Mouse (Mus musculus) midbrain, embryonic 11.5 days (tissue): ENCODE measurements at regions not wholly inside any gene's neighbourhood (a gene's known extent, or its start where the extent isn't known, plus 50 kb on each side); places are given as distances from the start of the nearest gene placed in this dataset.

Experiments
- ATAC-seq: fragments of 200-750 bp; cut with Nextera tagmentation; 2 replicates; pipeline ENCODE4 v1.8.0; 2017; ENCODE audit warnings: moderate TSS enrichment, moderate library complexity; ENCODE audit not compliant: low FRiP score
- DNase-seq: peaks from one replicate; pipeline ENCODE4 v3.0.0; 2015; ENCODE audit warnings: low spot score; ENCODE audit errors: missing footprints
- H3K27ac ChIP-seq: fragments of 300-500 bp; sonication (generic); 2 replicates; pipeline ENCODE4 v1.5.1; 2014; ENCODE audit warnings: low read depth, low read length
- H3K27me3 ChIP-seq: fragments of 300-500 bp; sonication (generic); 2 replicates; pipeline ENCODE4 v1.6.1; 2014; ENCODE audit warnings: mild to moderate bottlenecking, low read length, moderate library complexity, mixed read lengths; ENCODE audit not compliant: control insufficient read depth, insufficient read depth
- H3K36me3 ChIP-seq: fragments of 300-500 bp; sonication (generic); 2 replicates; pipeline ENCODE4 v1.6.1; 2014; ENCODE audit warnings: mild to moderate bottlenecking, low read length, moderate library complexity, mixed read lengths; ENCODE audit not compliant: control insufficient read depth, insufficient read depth
- H3K4me1 ChIP-seq: fragments of 300-500 bp; sonication (generic); 2 replicates; pipeline ENCODE4 v1.6.1; 2014; ENCODE audit warnings: low read length; ENCODE audit not compliant: control insufficient read depth, insufficient read depth
- H3K4me2 ChIP-seq: fragments of 300-500 bp; sonication (generic); 2 replicates; pipeline ENCODE4 v1.6.1; 2014; ENCODE audit warnings: mild to moderate bottlenecking, moderate library complexity
- H3K4me3 ChIP-seq: fragments of 300-500 bp; sonication (generic); 2 replicates; pipeline ENCODE4 v1.5.1; 2014; ENCODE audit warnings: low read depth, low read length
- H3K9ac ChIP-seq: fragments of 300-500 bp; sonication (generic); 2 replicates; pipeline ENCODE4 v1.6.1; 2014; ENCODE audit warnings: low read length
- H3K9me3 ChIP-seq: fragments of 300-500 bp; sonication (generic); 2 replicates; pipeline ENCODE4 v1.6.1; 2016; ENCODE audit warnings: low read length; ENCODE audit not compliant: control insufficient read depth
- WGBS: fragments of 180-500 bp; shearing (Covaris S2); extraction: QIAGEN DNeasy Blood & Tissue Kit; methylation state at CpG from one replicate; pipeline ENCODE4 v1.1.7; 2014; 5-methylcytosine and 5-hydroxymethylcytosine counted together

DNA sequence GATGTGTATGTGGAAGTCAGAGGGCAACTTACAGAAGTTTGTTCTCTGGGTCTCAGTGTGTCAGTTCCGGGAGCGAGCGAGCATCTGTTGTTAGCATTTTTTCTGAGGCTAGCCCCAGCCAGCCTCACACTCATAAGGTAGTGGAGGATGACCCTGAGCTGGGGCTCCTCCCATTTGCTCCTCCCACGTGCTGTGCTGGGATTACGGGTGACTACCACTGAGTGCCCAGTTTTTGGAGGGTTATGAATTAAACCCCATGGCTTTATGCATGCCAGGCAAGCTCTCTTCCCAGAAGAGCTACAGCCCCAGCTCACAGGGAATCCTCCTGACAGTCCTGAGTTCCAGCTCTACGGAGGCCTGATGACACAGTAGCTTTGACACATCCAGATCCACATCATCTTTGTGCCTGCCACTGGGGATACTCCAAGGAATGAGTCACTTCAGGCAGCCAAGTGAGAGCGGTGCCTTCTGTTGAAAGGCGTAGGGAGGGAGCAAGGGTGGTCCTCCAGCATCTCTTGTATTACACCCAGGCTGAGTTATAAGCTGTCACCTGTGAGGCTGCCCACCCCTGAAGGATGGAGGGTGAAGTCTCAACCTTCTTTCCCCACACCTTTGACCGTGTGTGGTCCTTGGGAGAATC is 97.8 kb upstream of the Parp11 start:
- no peak for ATAC-seq

GRCm38 (mm10) chr6:127349479-127350110 is 97.0 kb upstream of the Parp11 start:
- Histone ChIP-seq H3K36me3 (no peaks in the 10 kb centered on the region), H3K27me3 (no peaks in the 10 kb centered on the region; the same call in 1 of the 2 replicates), H3K4me3 (no peak overlapping the region), H3K9ac (0 out of 2 replicates have a peak overlapping the region, but pooled peaks have one; percentile 13), H3K4me1 (peaks cover 6% of the 10 kb centered on the region; the same call in 1 of the 2 replicates), H3K27ac (no peak overlapping the region; the same call in 1 of the 2 replicates), H3K9me3 (no peaks in the 10 kb centered on the region), H3K4me2 (no peak overlapping the region)
- DNase-seq (no peak), ATAC-seq (peak; percentile 48; the same call in 1 of the 2 replicates)
- WGBS = 50% methylated on average over 12 of the region's 12 CpGs

More for the DNA sequence above, 97.8 kb upstream of the Parp11 start:
- H3K4me2 ChIP-seq = no peak overlapping the region
- H3K27me3 ChIP-seq = no peaks in the 10 kb centered on the region; the same call in 1 of the 2 replicates
- H3K9me3 ChIP-seq = no peaks in the 10 kb centered on the region
- H3K4me1 ChIP-seq = peaks cover 6% of the 10 kb centered on the region; the same call in 1 of the 2 replicates
- DNase-seq = no peak
- 85% methylated on average over 9 of the region's 9 CpGs for WGBS
- no peak overlapping the region for H3K27ac ChIP-seq
- no peak overlapping the region for H3K4me3 ChIP-seq
- no peak overlapping the region for H3K9ac ChIP-seq
- H3K36me3 ChIP-seq = no peaks in the 10 kb centered on the region

DNA sequence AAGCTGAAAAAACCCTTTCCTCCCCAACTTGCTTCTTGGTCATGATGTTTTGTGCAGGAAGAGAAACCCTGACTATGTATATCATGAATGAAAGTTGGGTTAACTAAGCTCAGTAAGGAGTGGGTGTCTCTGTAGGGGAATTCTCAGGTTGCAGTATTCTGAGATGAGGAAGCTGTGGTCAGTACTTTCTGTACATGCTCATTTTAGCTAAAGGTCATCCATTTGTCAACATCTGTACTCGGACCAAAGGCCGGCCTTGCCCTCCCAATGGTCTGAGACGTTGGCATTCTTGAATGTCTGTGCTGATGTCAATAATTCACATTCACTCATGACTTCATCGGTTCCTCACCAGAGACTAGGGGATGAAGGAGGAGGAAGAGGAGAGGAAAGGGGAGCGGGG is 94.9 kb upstream of the Parp11 start:
- Histone ChIP-seq H3K9ac (no peak overlapping the region), H3K4me3 (no peak overlapping the region), H3K27me3 (no peaks in the 10 kb centered on the region), H3K36me3 (no peaks in the 10 kb centered on the region), H3K9me3 (no peaks in the 10 kb centered on the region), H3K27ac (no peak overlapping the region), H3K4me2 (no peak overlapping the region), H3K4me1 (peaks cover 6% of the 10 kb centered on the region; the same call in 1 of the 2 replicates)
- 93% methylated on average over 5 of the region's 5 CpGs for WGBS
- no peak for ATAC-seq
- DNase-seq = no peak

DNA sequence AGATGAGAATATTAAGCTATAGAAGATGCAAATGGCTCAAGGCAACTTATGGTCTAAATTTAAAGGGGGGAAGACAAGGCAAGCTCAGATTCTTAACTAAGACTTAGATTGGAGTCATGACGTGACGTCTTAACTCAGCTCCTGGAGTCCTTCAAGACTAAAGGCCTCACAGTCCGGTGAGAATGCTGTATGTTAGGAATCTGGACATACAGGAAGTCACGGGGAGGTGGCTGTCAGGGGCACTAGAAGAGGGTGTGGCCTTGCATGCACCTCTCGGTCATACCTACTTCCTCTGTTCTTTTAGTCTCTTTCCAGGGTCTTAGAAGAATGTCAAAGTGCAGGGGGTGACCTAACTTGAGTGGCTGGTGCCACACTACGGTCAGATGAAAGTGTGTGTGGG is 91.5 kb upstream of the Parp11 start:
- no peaks in the 10 kb centered on the region for H3K9me3 ChIP-seq
- 86% methylated on average over 6 of the region's 6 CpGs for WGBS
- H3K9ac ChIP-seq = no peak overlapping the region
- no peak overlapping the region for H3K27ac ChIP-seq
- no peaks in the 10 kb centered on the region for H3K36me3 ChIP-seq
- DNase-seq (no peak), ATAC-seq (no peak)
- H3K4me3 ChIP-seq = no peak overlapping the region
- peaks cover 16% of the 10 kb centered on the region for H3K4me1 ChIP-seq
- no peaks in the 10 kb centered on the region; the same call in 1 of the 2 replicates for H3K27me3 ChIP-seq
- no peak overlapping the region for H3K4me2 ChIP-seq

- 82% methylated on average over 8 of the region's 8 CpGs for WGBS
- Histone ChIP-seq H3K27ac (no peak overlapping the region), H3K9ac (no peak overlapping the region)
These were observed 90.2 kb upstream of the Parp11 start for GRCm38 (mm10) chr6:127356442-127356841.

DNA sequence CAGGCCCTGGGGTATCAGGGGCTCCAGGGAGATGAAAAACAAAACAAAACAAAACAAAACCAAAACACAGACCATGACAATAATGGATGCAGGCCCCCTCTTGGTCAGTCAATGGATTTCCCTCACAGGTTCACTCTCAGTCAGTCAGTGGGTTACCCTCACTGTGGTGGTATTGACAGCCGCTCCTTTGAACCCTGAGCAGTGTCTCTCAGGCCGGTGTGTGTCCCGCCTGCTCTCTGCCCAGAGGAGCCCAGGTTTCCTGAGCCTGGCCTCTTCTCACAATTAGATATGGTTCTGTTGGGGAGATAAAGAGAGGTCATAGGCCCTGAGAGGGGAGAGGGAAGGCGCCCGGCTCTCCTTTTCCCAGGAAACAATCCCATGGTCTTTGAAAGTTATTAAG is 87.8 kb upstream of the Parp11 start:
- H3K27ac ChIP-seq = no peak overlapping the region
- H3K27me3 ChIP-seq = no peaks in the 10 kb centered on the region; the same call in 1 of the 2 replicates
- no peak overlapping the region for H3K9ac ChIP-seq
- no peaks in the 10 kb centered on the region for H3K9me3 ChIP-seq
- no peak for DNase-seq
- no peak for ATAC-seq
- H3K4me2 ChIP-seq = no peak overlapping the region
- H3K4me1 ChIP-seq = peaks cover 37% of the 10 kb centered on the region
- H3K36me3 ChIP-seq = no peaks in the 10 kb centered on the region
- no peak overlapping the region for H3K4me3 ChIP-seq
- 13% methylated on average over 5 of the region's 5 CpGs for whole genome bisulfite sequencing

More at GRCm38 (mm10) chr6:127356442-127356841, 90.2 kb upstream of the Parp11 start:
- DNase-seq = no peak
- Histone ChIP-seq H3K36me3 (no peaks in the 10 kb centered on the region), H3K4me3 (no peak overlapping the region), H3K9me3 (no peaks in the 10 kb centered on the region), H3K4me1 (peaks cover 16% of the 10 kb centered on the region), H3K4me2 (no peak overlapping the region), H3K27me3 (no peaks in the 10 kb centered on the region; the same call in 1 of the 2 replicates)
- ATAC-seq = no peak

DNA sequence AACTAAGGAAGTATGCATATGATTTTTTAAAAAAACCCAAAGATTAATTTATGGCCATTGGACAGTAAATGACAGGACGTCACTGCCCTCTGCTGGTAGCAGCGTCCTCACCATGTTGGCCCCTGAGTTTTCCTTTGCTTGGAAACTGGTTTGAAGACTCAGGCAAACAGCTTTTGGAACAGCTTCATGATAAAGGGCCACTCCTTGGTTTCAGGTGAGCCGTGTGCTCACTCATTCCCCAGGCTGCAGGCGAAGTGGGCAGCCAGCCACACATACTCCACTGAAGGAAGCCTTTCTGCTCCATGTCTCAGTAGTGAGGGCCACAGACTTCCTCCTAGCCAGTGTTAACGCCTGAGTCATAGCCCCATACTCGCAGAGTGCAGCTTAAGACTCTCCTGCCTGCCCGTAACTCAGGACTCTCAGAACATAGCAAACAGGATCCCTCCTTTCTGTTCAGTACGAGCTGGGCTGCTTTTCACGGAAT is 87.2 kb upstream of the Parp11 start:
- Histone ChIP-seq H3K4me1 (peaks cover 43% of the 10 kb centered on the region), H3K4me3 (no peak overlapping the region), H3K36me3 (no peaks in the 10 kb centered on the region), H3K27me3 (no peaks in the 10 kb centered on the region; the same call in 1 of the 2 replicates), H3K27ac (no peak overlapping the region), H3K9me3 (no peaks in the 10 kb centered on the region), H3K4me2 (no peak overlapping the region), H3K9ac (no peak overlapping the region)
- 34% methylated on average over 9 of the region's 9 CpGs for WGBS
- ATAC-seq (no peak), DNase-seq (peak; percentile 97)

GRCm38 (mm10) chr6:127362166-127362565 is 84.5 kb upstream of the Parp11 start:
- H3K4me1 ChIP-seq = peaks cover 56% of the 10 kb centered on the region
- WGBS = 73% methylated on average over 5 of the region's 5 CpGs
- no peaks in the 10 kb centered on the region for H3K9me3 ChIP-seq
- H3K27me3 ChIP-seq = no peaks in the 10 kb centered on the region; the same call in 1 of the 2 replicates
- no peak overlapping the region for H3K4me3 ChIP-seq
- H3K27ac ChIP-seq = peak overlapping the region; percentile 69
- H3K36me3 ChIP-seq = no peaks in the 10 kb centered on the region
- 0 out of 2 replicates have a peak overlapping the region, but pooled peaks have one; percentile 10 for H3K9ac ChIP-seq
- peak; percentile 81 for DNase-seq
- ATAC-seq = no peak
- H3K4me2 ChIP-seq = no peak overlapping the region
